Mouse (Mus musculus) kidney, adult 8-10 months (tissue): Measurements from ENCODE around the gene Nasp.
A peak's percentile ranks its signal among the peaks of the same experiment; 100 is the strongest.

Experiments used
- DNase-seq, 2 experiments: peaks; one replicate each; pipeline ENCODE4 v3.0.0; 2022

The Nasp gene

DNA sequence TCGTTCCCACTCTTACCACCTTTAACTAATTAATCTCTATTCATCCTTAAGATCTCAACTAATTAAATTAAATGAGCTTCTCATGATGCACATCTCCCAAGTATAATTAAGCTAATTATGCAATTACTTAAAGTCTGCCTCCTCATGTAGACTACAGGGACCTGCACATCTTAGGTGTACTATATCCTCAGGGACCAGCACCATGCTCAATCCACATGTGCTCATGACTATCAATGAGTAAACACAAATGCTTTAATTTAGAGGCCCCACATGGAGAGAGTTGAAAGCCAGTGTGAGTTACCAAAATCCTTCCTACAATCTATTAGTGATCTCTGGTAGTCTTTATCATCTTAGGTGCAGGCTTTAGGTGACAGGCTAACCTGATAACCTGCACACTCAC lies 7.5 kb upstream of the Nasp start:
- no peak for DNase-seq

DNA sequence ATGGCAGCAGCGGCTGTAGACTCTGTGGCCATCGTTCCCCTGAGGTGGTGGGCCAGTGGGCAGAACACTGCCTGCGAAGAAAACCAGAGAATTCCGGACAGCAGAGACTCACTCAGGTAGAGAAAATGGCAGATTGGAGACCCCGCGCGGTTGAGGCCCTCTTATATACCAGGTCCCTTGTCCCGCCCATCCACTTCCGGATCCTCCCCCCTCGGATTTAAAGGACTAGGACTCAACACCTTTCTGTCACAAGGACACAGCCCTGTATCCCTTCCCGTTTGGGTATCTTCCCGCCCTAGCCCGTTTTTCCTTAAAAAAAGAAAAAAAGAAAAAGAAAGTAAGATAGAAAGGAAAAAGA lies 403 bp downstream of the Nasp start:
- DNase-seq, result peak; percentile 90 to 94

GRCm38 (mm10) chr4:116626658-116627358 lies 933 bp downstream of the Nasp start:
- DNase-seq, result peak; percentile 64 to 77

- no peak for DNase-seq
Measured at GRCm38 (mm10) chr4:116624831-116625230, 2.9 kb downstream of the Nasp start.

DNA sequence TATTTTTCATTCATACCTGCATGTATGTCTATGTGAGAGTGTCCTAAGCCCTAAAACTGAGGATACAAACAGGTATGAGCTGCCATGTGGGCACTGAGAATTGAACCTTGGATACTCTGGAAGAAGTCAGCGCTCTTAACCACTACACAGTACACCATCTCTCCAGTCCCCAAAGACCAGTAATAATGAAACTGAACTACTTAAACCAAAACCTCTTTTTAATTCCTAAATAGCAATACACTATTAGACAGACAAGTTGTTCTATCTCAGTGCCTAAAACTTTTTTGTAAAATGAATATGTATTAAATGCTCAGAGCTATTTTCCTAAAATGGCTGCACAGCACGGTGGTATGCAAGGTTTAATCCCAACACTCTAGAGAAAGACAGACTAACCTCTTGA lies 12.5 kb downstream of the Nasp start:
- no peak for DNase-seq

DNA sequence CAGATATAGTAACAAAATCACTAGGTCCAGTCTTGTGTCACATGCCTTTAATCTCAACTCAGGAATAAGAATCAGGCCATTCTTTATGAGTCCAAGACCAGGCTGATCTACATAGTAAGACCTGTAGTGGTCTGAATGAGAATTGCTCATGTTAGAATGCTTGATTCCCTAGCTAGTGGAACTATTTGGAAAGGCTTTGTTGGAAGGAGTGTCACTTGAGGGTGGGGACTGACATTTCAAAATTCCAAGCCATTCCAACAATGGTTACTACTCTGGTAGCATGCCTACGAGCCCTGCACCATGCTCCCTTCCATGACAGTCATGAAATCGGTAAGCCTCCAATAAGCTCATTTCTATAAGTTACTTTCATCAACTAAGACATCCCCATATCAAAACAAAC lies 15.1 kb downstream of the Nasp start:
- DNase-seq, result no peak

- DNase-seq, result peak; percentile 91 to 93
Measured at GRCm38 (mm10) chr4:116596978-116597881, 30.5 kb downstream of the Nasp start.

DNA sequence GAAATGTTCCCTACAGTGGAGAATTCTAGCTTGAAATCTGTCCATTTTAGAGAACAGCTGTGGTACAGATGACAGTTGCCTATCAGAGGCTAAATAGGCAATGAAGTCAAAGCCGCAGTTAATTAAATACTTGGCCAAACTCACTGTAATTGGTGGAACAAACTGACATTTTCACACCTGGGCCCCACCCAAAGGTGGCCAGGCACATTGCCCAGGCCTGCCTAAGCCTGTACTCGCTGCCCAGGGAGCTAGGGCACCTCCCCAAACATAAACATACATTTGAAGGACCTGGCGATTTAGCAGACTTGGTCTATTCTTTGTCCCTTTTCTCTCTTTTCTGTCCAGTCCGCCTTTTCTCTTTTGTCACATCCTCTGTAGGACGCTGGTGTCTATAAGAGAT lies 31.4 kb downstream of the Nasp start, which contains the start of gene Ccdc17:
Gene Ccdc17 (plus strand): TSS at position 276 of the 400 bp plus-strand sequence.
- no peak for DNase-seq

DNA sequence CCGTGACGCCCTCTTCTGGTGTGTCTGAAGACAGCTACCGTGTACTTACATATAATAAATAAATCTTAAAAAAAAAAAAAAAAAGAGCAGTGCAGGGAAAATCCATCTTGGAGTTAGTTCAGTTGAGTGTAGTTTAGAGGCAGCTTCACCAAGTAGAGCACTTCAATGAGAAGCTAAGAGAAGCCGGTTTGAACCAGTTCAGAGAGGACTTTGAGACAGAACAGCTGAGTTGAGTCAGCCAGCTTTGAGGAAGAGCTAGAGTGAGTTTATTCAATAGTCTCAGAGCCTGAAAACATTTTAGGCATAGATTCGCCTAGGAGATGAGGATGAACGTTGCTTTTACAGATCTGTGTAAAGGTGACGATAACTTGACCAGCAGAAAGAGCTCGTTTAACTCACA lies 31.9 kb downstream of the Nasp start:
- DNase-seq, result no peak

DNA sequence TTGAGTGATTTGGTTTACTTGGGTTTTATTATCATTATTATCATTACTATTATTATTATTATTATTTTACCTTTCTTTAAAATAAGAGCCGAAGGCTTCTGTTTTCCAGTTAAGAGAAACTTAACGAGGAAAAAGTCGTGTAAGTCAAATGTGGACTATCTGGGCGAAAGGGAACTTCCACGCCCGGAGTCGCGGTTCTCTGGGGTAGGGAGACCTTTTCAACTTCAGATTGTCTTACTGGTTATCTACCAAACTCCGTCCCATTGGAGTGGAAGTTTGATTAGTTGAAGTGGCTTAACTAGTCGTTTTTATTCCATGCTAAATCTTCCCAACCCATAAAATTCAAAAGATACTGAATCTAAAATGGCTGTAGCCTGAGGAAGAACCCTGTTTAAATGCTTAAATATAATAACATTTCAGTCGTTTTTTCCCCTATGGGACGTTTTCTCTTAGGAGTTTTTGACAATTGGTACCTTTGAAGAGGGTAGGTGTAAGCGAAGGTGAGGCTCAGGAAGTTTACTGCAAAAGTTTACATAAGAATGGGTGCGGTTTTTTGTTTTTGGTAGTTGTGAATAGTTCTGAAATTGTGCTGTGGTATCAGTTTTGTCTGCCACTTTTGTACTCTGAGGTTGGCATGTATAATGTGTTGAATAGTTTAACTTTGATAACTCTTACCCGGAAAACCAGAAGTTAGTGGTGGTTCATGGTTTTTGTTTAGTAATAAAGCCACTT lies 69.4 kb downstream of the Nasp start:
- DNase-seq, result no peak

DNA sequence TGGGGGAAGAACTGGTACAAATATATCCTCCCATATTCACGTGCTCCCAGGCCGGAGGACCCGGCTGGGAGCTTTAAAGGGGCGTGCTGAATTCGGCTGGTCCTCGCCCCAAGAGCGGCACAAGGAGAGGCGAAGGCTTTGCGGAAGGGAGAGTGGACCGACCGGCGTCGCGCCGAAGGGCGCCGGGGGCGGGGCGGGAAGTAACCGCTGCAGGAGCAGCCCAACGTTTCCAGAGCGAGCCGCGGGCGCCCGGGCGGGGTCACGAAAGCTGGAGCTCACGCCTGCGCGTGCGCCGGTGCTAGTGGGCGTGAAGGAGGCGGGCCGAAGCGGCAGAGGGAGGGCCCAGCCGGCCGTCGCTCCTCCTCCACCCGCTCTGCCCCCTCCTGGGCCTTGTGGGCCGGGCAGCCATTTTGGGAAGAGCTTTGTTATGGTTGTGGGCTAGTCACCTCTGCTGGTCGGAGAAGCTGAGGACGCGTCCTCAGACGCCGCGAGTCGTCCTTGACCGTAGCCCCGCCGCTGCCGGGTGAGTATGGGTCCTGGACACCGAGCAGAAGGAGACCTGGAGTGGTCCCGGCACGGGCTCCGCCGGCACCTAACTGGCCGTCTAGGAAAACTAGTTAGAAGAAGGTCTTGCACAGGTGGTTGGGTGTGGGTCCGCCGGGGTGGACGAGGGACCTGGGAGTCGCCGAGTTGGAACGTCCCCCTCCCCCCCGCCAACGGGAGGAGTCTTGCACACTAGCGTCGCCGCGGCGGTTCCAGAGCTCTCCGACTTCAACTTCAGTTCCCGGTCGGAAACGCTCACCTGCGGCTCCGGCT lies 70.2 kb downstream of the Nasp start, which contains the start of gene Gpbp1l1:
Gene Gpbp1l1 (plus strand): TSS at position 353 of the 816 bp plus-strand sequence.
- peak; percentile 97 to 98 for DNase-seq

DNA sequence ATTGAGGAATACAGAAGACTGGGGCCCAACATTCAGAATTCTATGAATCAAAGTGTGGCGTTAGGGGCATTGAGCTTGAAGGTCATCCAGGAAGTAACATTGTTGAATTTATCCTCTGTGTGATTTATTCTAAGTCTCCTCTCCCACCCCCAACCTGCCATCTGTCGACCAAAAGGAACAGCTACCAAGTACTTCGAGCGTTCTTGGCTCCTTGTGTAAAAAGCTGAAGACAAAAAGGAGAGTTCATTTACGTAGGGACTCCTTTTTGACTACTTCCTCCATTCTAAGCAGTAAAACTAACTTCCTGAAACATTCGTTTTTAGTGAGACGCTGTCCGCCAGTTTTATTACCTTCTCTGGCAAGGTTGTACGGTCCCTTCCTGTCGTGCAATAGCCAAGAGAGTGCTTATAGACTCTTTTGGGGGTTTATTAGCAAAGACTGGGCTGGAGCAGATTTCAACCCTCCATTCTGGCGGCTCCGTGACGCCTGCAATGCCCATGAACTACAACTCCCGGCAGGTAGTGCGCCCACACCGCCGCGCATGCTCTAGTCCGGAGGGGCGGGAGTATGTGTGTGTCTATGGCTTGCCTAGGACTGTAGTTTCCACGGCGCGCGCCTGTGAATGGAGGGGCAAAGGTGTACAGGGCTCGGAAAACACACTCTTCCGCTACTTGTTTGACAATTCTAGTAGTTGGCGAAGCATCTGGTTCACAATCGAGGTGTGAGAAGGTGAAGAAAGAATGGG lies 71.0 kb downstream of the Nasp start:
- peak; percentile 94 to 95 for DNase-seq

DNA sequence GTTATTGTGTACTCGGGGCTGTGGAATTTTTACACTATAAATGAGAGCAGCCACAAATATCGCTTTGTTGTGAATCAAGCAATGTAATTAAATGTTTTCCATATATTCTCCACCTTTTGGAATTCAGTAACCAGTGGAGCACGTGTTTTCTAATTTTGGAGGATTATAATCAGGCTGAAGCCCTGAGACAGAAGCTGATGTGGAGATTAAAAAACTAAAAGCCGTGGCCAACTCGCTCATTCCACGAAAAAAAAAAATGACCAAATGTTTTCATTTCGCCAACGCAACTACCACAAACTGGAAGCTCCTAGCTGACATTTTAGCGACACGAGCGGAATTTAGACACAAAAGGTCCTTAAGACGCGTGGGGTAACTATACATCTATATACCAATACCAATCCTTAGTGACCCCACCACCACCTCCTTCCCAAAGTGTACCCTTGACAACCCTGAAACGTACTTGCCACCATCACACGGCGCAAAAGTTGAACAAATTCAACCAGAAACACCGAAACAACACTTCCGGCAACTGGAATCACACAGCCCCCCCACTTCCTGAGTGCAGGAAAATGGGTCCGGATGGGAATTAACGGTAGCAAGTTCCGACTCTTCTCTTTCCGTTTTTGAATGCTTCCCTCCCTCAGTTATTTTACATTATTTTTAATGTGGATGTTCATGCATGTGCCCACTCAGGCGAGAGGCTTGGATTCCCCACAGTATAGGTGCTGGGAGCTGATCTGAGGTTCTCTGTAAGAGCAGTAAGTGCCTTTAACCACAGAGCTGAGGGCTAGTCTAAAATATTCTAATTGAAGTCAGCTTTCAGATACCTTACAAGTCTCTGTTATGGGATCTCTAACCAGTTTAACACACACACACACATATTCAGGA lies 72.1 kb downstream of the Nasp start, which contains the start of gene Tmem69:
Gene Tmem69 (minus strand): TSS at position 524 of the 888 bp plus-strand sequence.
- DNase-seq, result peak; percentile 74 to 85

GRCm38 (mm10) chr4:116553035-116553434 lies 74.7 kb downstream of the Nasp start:
- DNase-seq, result no peak
